Mouse (Mus musculus) midbrain, embryonic 16.5 days (tissue): ENCODE data around the gene Plcd3. TPM values are rescaled to one million over a fixed set of nuclear protein-coding genes. Genes with fewer than 3 reads are reported as not detected.

ENCODE experiments used
- ATAC-seq: fragments of 200-750 bp; cut with Nextera tagmentation; 2 replicates; pipeline ENCODE4 v1.8.0; 2017; ENCODE audit warnings: moderate TSS enrichment
- H3K27ac ChIP-seq: fragments of 300-500 bp; sonication (generic); 2 replicates; pipeline ENCODE4 v1.5.1; 2014; ENCODE audit warnings: mild to moderate bottlenecking, low read length, mixed read lengths
- H3K27me3 ChIP-seq: fragments of 300-500 bp; sonication (generic); 2 replicates; pipeline ENCODE4 v1.6.1; 2014; ENCODE audit warnings: low read depth, low read length, mixed read lengths; ENCODE audit not compliant: control insufficient read depth, insufficient read depth
- H3K36me3 ChIP-seq: fragments of 300-500 bp; sonication (generic); 2 replicates; pipeline ENCODE4 v1.6.1; 2014; ENCODE audit warnings: mild to moderate bottlenecking, low read length, moderate library complexity, mixed read lengths; ENCODE audit not compliant: control insufficient read depth, insufficient read depth
- H3K4me1 ChIP-seq: fragments of 300-500 bp; sonication (generic); 2 replicates; pipeline ENCODE4 v1.6.1; 2014; ENCODE audit warnings: mild to moderate bottlenecking, low read length, mixed read lengths; ENCODE audit not compliant: control insufficient read depth, insufficient read depth
- H3K4me2 ChIP-seq: fragments of 300-500 bp; sonication (generic); 2 replicates; pipeline ENCODE4 v1.6.1; 2014; ENCODE audit warnings: mild to moderate bottlenecking, low read length, mixed read lengths
- H3K4me3 ChIP-seq: fragments of 300-500 bp; sonication (generic); 2 replicates; pipeline ENCODE4 v1.5.1; 2014; ENCODE audit warnings: low read depth, mild to moderate bottlenecking, low read length, moderate library complexity, mixed read lengths
- H3K9ac ChIP-seq: fragments of 300-500 bp; sonication (generic); 2 replicates; pipeline ENCODE4 v1.6.1; 2014; ENCODE audit warnings: low read depth, low read length, mixed read lengths
- H3K9me3 ChIP-seq: fragments of 300-500 bp; sonication (generic); replicated peaks from 2 replicates; pipeline ENCODE4 v1.6.1; 2014; ENCODE audit warnings: mild to moderate bottlenecking, low read length, mixed read lengths; ENCODE audit not compliant: control insufficient read depth, poor library complexity, severe bottlenecking
- WGBS: fragments of 180-500 bp; shearing (Covaris S2); extraction: QIAGEN DNeasy Blood & Tissue Kit; methylation state at CpG from one replicate; pipeline ENCODE4 v1.1.7; 2014; 5-methylcytosine and 5-hydroxymethylcytosine counted together
- polyA plus RNA-seq: library from polyadenylated mRNA; unstranded; fragments of >200 nt; fragmentation: Nextera tagmentation; extraction: Ambion mirVana; gene quantifications from 2 replicates; pipeline ENCODE4 v1.2.1, GENCODE M21; 2015

Plcd3 gene
- polyA plus RNA-seq, 1 experiment from 2014 or later = 3.6 TPM

DNA sequence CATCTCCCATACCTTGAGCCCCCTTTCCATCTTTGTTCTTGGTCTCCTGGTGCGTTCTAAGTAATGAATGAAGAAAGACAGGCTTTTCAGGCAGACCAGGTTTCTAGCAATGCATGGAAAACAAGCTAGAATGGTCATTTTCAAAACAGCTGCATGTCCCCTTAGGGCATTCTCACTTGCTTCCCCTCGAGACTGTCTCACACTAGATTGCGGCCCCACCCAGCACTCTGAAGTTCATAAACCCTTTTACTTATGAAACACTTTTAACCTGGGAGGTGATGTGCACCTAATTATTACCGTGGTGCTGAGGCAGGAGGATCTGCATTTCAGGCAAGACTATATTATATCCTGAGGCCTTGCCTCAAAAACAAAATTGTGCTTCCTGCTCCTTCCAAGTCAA lies 12.3 kb upstream of the Plcd3 start:
- no peak overlapping the region for H3K27ac ChIP-seq
- peaks cover 27% of the 10 kb centered on the region for H3K27me3 ChIP-seq
- no peak overlapping the region for H3K4me3 ChIP-seq
- no peak overlapping the region for H3K9ac ChIP-seq
- H3K4me1 ChIP-seq = peaks cover 25% of the 10 kb centered on the region
- WGBS = 82% methylated on average over 4 of the region's 4 CpGs
- no peak overlapping the region for H3K4me2 ChIP-seq
- ATAC-seq = no peak
- no peaks in the 10 kb centered on the region for H3K9me3 ChIP-seq
- H3K36me3 ChIP-seq = no peaks in the 10 kb centered on the region

DNA sequence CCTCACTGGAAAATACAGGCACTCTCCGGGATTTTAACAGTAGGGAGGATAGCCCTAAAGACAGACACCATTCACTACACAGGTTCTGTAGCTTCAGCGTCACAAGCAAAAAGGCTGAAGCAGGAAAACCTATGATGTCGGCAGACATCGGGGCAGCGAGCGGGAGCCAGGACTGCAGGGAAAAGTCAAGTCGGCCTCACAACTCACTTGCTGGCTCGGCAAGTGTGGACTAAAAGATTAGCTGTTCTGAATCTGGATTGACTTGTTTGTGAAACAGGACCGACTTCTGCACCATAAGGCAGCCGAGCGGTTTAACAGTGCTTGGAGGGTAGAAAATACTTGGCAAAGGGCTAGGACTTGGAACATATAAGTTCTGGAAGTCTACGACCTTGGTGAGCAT lies 11.5 kb upstream of the Plcd3 start:
- no peak overlapping the region for H3K4me2 ChIP-seq
- H3K36me3 ChIP-seq = no peaks in the 10 kb centered on the region
- WGBS = 28% methylated on average over 12 of the region's 12 CpGs

DNA sequence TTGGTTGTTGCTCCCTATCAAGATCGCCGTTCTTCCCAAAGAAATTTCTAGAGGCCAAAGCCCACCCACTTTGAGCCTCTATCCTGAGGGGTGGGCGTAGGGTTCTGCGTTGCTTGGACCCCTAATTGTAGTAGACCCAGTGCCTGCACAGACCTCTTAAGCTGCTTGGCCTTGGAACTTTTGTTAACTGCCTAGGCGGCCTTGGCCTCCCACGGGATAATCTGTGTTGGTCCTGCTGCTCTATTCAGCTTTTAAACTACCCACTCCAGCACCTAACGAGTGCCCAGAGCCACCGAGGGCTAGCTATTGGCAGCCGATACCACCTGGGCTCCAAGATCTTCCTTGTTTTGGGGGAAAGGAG lies 11.1 kb upstream of the Plcd3 start:
- Histone ChIP-seq H3K36me3 (no peaks in the 10 kb centered on the region), H3K9me3 (no peaks in the 10 kb centered on the region), H3K27me3 (peaks cover 27% of the 10 kb centered on the region), H3K4me1 (peaks cover 16% of the 10 kb centered on the region; the same call in 1 of the 2 replicates), H3K4me2 (peak overlapping the region; percentile 49), H3K4me3 (no peak overlapping the region; the same call in 1 of the 2 replicates), H3K9ac (no peak overlapping the region), H3K27ac (no peak overlapping the region)
- ATAC-seq = no peak
- 8% methylated on average over 9 of the region's 9 CpGs for WGBS

More for the DNA sequence above, 11.5 kb upstream of the Plcd3 start:
- Histone ChIP-seq H3K4me3 (no peak overlapping the region), H3K4me1 (peaks cover 19% of the 10 kb centered on the region), H3K27me3 (peaks cover 27% of the 10 kb centered on the region), H3K27ac (no peak overlapping the region), H3K9me3 (no peaks in the 10 kb centered on the region), H3K9ac (no peak overlapping the region)
- no peak for ATAC-seq

DNA sequence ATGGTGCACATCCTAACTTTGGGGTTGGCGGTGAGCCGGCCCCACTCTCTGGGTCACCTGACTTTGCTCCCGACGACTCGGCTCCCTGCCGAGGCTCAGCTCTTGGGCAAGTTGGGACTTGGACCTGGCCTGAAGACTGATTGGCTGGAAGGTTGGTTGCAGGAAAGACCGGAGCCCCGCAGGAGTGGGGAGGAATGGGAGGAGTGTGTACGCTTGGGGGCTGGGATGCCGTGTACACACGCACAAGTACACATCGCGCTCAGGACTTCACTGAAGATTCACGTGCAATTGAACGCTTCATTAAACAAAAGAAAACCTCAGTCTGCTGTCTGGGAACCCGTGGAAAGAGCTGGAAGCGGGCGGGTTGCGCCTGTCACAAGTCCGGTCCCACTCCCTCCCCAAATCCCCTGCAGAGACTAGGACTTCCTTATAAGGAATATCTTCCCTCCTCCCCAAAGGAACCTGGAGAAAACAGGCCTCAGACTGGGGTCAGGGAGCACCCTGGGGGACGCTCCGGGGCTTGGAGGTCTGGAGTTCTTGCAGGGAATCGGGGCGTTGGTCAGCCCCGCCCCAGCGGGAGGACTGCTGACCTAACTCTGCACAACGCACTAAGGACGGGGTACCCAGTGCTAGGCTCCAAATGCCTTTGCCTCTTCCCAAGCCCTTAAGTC lies 10.6 kb upstream of the Plcd3 start:
- peaks cover 27% of the 10 kb centered on the region for H3K27me3 ChIP-seq
- H3K4me1 ChIP-seq = peaks cover 14% of the 10 kb centered on the region; the same call in 1 of the 2 replicates
- H3K36me3 ChIP-seq = no peaks in the 10 kb centered on the region
- peak overlapping the region; percentile 49 for H3K4me2 ChIP-seq
- H3K9me3 ChIP-seq = no peaks in the 10 kb centered on the region
- no peak for ATAC-seq
- H3K4me3 ChIP-seq = peak overlapping the region; percentile 25
- H3K9ac ChIP-seq = peak overlapping the region; percentile 36; the same call in 1 of the 2 replicates
- H3K27ac ChIP-seq = no peak overlapping the region
- WGBS = under 1% methylated on average over 28 of the region's 28 CpGs

DNA sequence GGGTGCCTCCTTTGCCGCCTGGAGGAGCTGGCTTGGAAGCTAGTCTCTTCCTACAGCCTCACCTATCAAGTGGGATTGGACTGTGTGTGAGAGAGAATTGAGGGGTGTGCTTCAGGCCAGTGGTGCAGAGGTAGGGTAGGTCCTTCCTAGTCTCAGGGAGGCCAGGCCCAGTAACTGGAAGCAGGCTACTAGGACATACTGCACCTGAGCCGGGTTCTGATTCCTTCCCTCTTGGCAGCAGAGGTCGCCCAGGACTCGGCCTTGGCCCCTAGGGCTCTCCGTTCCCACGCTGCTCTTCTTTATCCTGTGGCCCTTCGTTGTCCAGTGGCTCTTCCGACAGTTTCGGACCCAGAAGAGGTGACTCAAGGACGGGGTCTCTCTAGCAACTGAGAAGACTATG lies 9.8 kb upstream of the Plcd3 start:
- no peak overlapping the region for H3K27ac ChIP-seq
- no peak for ATAC-seq
- peaks cover 27% of the 10 kb centered on the region for H3K27me3 ChIP-seq
- no peak overlapping the region for H3K9ac ChIP-seq
- H3K36me3 ChIP-seq = no peaks in the 10 kb centered on the region
- peaks cover 13% of the 10 kb centered on the region; the same call in 1 of the 2 replicates for H3K4me1 ChIP-seq
- H3K4me3 ChIP-seq = no peak overlapping the region
- no peaks in the 10 kb centered on the region for H3K9me3 ChIP-seq
- WGBS = 20% methylated on average over 10 of the region's 10 CpGs
- peak overlapping the region; percentile 49 for H3K4me2 ChIP-seq

DNA sequence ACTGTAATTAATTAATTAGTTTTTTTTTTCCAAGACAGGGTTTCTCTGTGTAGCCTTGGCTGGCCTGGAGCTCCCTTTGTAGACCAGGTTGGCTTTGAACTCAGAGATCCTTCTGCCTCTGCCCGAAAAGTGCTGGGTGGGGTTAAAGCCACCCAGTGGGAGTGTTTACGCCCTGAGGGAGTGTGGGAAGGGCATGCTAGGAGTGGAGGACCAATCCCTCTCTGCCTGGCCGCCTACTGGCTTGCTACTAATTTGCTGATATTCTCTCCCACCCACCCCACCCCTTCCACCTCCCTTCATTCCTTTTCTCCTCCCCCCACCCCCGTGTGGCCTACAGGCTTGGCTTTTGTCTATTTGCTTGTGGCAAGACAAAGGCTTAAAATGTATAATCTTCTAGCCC lies 4.9 kb upstream of the Plcd3 start:
- ATAC-seq = no peak
- Histone ChIP-seq H3K27me3 (peaks cover 9% of the 10 kb centered on the region), H3K4me3 (no peak overlapping the region), H3K36me3 (no peaks in the 10 kb centered on the region), H3K27ac (no peak overlapping the region), H3K9ac (no peak overlapping the region), H3K4me2 (no peak overlapping the region), H3K4me1 (peaks cover 8% of the 10 kb centered on the region; the same call in 1 of the 2 replicates), H3K9me3 (no peaks in the 10 kb centered on the region)
- WGBS = 64% methylated on average over 4 of the region's 4 CpGs

DNA sequence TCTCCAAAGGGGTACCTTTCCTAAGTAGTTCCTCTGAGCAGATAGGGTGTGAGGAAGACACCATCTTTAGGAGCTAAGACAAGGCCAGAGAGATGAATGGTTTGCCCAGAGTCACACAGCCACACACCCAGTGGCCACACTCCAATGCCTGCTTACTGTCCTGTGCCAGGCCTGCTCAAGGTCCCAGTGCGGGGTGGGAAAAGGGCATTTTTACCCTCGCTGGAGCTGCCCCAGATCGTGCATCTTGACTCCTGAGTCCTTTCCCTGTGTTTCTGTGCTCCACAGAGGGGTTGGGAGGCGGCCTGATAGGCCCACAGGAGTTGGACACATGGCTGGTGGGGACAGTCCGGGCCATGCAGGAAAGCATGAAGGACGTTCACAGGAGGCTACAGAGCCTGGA lies 4.4 kb upstream of the Plcd3 start:
- H3K9me3 ChIP-seq = no peaks in the 10 kb centered on the region
- H3K4me3 ChIP-seq = no peak overlapping the region
- peaks cover 3% of the 10 kb centered on the region for H3K27me3 ChIP-seq
- no peak overlapping the region for H3K27ac ChIP-seq
- WGBS = 80% methylated on average over 6 of the region's 6 CpGs
- H3K9ac ChIP-seq = no peak overlapping the region
- peaks cover 12% of the 10 kb centered on the region; the same call in 1 of the 2 replicates for H3K4me1 ChIP-seq
- H3K36me3 ChIP-seq = no peaks in the 10 kb centered on the region
- H3K4me2 ChIP-seq = no peak overlapping the region
- no peak for ATAC-seq

DNA sequence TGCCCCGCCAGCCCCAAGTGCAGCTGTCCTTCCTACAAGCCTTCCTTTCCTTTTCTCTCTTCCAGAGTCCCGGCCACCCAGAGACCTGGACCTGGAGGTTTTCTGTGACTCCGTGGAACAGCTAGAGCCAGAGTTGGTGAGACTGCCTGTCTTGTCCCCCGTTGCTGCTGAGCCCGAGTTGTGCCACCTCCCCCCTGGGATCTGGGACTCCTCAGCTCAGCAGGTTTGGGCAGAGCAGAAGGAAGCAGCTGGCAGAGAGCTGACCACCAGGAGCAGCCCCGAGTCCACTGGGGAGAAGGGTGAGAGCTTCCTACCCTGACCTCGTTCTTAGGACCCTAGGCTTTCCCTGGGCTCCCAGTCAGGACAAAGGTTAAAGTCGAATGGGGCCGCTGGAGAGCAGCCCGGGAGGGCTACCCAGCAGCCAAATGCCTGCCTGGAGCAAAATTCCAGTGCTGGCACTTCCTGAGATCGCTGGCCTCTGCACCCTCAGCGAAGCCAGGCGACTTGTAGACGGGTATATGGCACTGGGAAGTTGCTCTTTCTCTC lies 3.8 kb upstream of the Plcd3 start:
- H3K9me3 ChIP-seq = no peaks in the 10 kb centered on the region
- H3K27ac ChIP-seq = no peak overlapping the region
- H3K4me3 ChIP-seq = no peak overlapping the region
- whole genome bisulfite sequencing = 62% methylated on average over 13 of the region's 14 CpGs
- H3K36me3 ChIP-seq = no peaks in the 10 kb centered on the region
- H3K9ac ChIP-seq = no peak overlapping the region
- no peak overlapping the region for H3K4me2 ChIP-seq
- H3K4me1 ChIP-seq = peaks cover 12% of the 10 kb centered on the region; the same call in 1 of the 2 replicates
- H3K27me3 ChIP-seq = peaks cover 8% of the 10 kb centered on the region
- ATAC-seq = no peak

DNA sequence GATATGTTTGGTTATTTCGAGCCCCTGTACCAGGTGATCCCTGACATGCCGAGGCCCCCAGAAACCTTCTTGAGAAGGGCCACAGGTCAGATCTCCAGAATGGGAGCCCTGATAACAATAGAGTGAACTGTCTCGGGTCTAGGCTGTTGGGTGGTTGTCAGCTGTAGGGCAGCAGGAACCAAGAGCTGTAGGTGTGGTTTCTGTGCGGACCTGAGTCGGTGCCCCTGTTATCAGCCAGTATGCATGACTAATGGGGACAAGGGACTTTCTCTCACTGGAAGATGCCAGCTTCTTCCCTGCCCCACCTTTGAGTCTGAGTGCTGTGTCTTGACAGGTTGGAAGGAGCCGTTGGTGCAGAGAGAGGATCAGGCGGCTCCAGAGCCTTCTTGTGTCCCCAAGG lies 3.0 kb upstream of the Plcd3 start:
- ATAC-seq = no peak
- H3K27ac ChIP-seq = no peak overlapping the region
- no peak overlapping the region for H3K4me3 ChIP-seq
- peaks cover 12% of the 10 kb centered on the region; the same call in 1 of the 2 replicates for H3K4me1 ChIP-seq
- no peaks in the 10 kb centered on the region for H3K36me3 ChIP-seq
- no peak overlapping the region for H3K4me2 ChIP-seq
- H3K9me3 ChIP-seq = no peaks in the 10 kb centered on the region
- peaks cover 15% of the 10 kb centered on the region for H3K27me3 ChIP-seq
- H3K9ac ChIP-seq = no peak overlapping the region
- WGBS = 75% methylated on average over 7 of the region's 7 CpGs
